Mouse (Mus musculus) midbrain, embryonic 10.5 days (tissue): ENCODE results near the gene Pstk. TPM values are rescaled to one million over a fixed set of nuclear protein-coding genes. Genes with fewer than 3 reads are reported as not detected.
A peak's percentile ranks its signal among the peaks of the same experiment; 100 is the strongest.

Source experiments
- DNase-seq: peaks from one replicate; pipeline ENCODE4 v3.0.0-alpha.2; 2017; ENCODE audit warnings: low spot score
- H3K27ac ChIP-seq: fragments of 300-500 bp; sonication (generic); replicated peaks from 2 replicates; pipeline ENCODE4 v1.5.1; 2016; ENCODE audit warnings: mild to moderate bottlenecking
- H3K27me3 ChIP-seq: fragments of 300-500 bp; sonication (generic); 2 replicates; pipeline ENCODE4 v1.6.1; 2016; ENCODE audit warnings: low read depth, mild to moderate bottlenecking; ENCODE audit not compliant: poor library complexity, severe bottlenecking
- H3K36me3 ChIP-seq: fragments of 300-500 bp; sonication (generic); 2 replicates; pipeline ENCODE4 v1.6.1; 2016; ENCODE audit warnings: mild to moderate bottlenecking, moderate library complexity
- H3K4me1 ChIP-seq: fragments of 300-500 bp; sonication (generic); 2 replicates; pipeline ENCODE4 v1.6.1; 2016
- H3K4me3 ChIP-seq: fragments of 300-500 bp; sonication (generic); 2 replicates; pipeline ENCODE4 v1.5.1; 2016; ENCODE audit warnings: mild to moderate bottlenecking, moderate library complexity
- H3K9me3 ChIP-seq: fragments of 300-500 bp; sonication (generic); replicated peaks from 2 replicates; pipeline ENCODE4 v1.6.1; 2016; ENCODE audit warnings: mild to moderate bottlenecking
- WGBS: fragments of 180-500 bp; shearing (Covaris S2); methylation state at CpG from one replicate; pipeline ENCODE4 v1.1.7; 2016; 5-methylcytosine and 5-hydroxymethylcytosine counted together
- polyA plus RNA-seq: library from polyadenylated mRNA; unstranded; fragments of >200 nt; fragmentation: Nextera tagmentation; extraction: Ambion mirVana; gene quantifications from 2 replicates; pipeline ENCODE4 v1.2.1, GENCODE M21; 2016

The Pstk gene
- polyA plus RNA-seq = 71.7 and 76.0 TPM in 2 replicates

- DNase-seq = peak; percentile 91
- peak within 1 kb of the TSS; percentile 73 for H3K4me3 ChIP-seq
- H3K27me3 ChIP-seq = no peaks in the 10 kb centered on the region
- no peaks in the 10 kb centered on the region for H3K9me3 ChIP-seq
- WGBS = 5% methylated on average over 47 of the region's 47 CpGs
- peaks cover 20% of the 10 kb centered on the region for H3K4me1 ChIP-seq
- peaks cover 12% of the 10 kb centered on the region for H3K36me3 ChIP-seq
- H3K27ac ChIP-seq = peak within 1 kb of the TSS; percentile 95
Measured at GRCm38 (mm10) chr7:131370648-131371469, at the start of gene Pstk. Gene Pstk (plus strand): TSS chr7:131371141.

GRCm38 (mm10) chr7:131322192-131322591, 48.7 kb upstream of the Pstk start, which contains the start of gene Cuzd1:
Gene Cuzd1 (minus strand): TSS chr7:131322292.
- no peak within 1 kb of the TSS for H3K27ac ChIP-seq
- no peaks in the 10 kb centered on the region for H3K36me3 ChIP-seq
- no peak within 1 kb of the TSS for H3K4me3 ChIP-seq
- H3K9me3 ChIP-seq = no peaks in the 10 kb centered on the region
- 84% methylated on average over 2 of the region's 2 CpGs for WGBS
- H3K27me3 ChIP-seq = no peaks in the 10 kb centered on the region
- DNase-seq = no peak
- no peaks in the 10 kb centered on the region for H3K4me1 ChIP-seq

- no peaks in the 10 kb centered on the region for H3K9me3 ChIP-seq
- H3K36me3 ChIP-seq = no peaks in the 10 kb centered on the region
- no peak overlapping the region for H3K4me3 ChIP-seq
- no peak overlapping the region for H3K27ac ChIP-seq
- H3K27me3 ChIP-seq = no peaks in the 10 kb centered on the region
- DNase-seq = no peak
- WGBS = 86% methylated on average over 5 of the region's 5 CpGs
- H3K4me1 ChIP-seq = no peaks in the 10 kb centered on the region
Measured at GRCm38 (mm10) chr7:131327054-131327453, 43.9 kb upstream of the Pstk start.

GRCm38 (mm10) chr7:131329416-131329815, 41.5 kb upstream of the Pstk start, which contains the start of gene Fam24b:
Gene Fam24b (minus strand): TSS chr7:131329516.
- H3K27me3 ChIP-seq = no peaks in the 10 kb centered on the region
- 91% methylated on average over 5 of the region's 5 CpGs for WGBS
- no peak for DNase-seq
- H3K27ac ChIP-seq = no peak within 1 kb of the TSS
- H3K4me3 ChIP-seq = no peak within 1 kb of the TSS
- H3K4me1 ChIP-seq = no peaks in the 10 kb centered on the region
- H3K9me3 ChIP-seq = no peaks in the 10 kb centered on the region
- no peaks in the 10 kb centered on the region for H3K36me3 ChIP-seq

- no peaks in the 10 kb centered on the region for H3K9me3 ChIP-seq
- no peak for DNase-seq
Measured at GRCm38 (mm10) chr7:131331688-131332087, 39.3 kb upstream of the Pstk start.

GRCm38 (mm10) chr7:131333564-131333963, 37.4 kb upstream of the Pstk start, which contains the start of gene Fam24a:
Gene Fam24a (plus strand): TSS chr7:131333864.
- no peak for DNase-seq
- Histone ChIP-seq H3K27me3 (no peaks in the 10 kb centered on the region), H3K27ac (no peak within 1 kb of the TSS), H3K9me3 (no peaks in the 10 kb centered on the region), H3K36me3 (no peaks in the 10 kb centered on the region), H3K4me3 (no peak within 1 kb of the TSS), H3K4me1 (peaks cover 7% of the 10 kb centered on the region; the same call in 1 of the 2 replicates)
- 58% methylated on average over 1 of the region's 1 CpGs for WGBS

More at GRCm38 (mm10) chr7:131331688-131332087, 39.3 kb upstream of the Pstk start:
- Histone ChIP-seq H3K27ac (no peak overlapping the region), H3K4me1 (no peaks in the 10 kb centered on the region), H3K36me3 (no peaks in the 10 kb centered on the region), H3K27me3 (no peaks in the 10 kb centered on the region), H3K4me3 (no peak overlapping the region)
- WGBS = 87% methylated on average over 2 of the region's 2 CpGs

GRCm38 (mm10) chr7:131337502-131338068, 33.4 kb upstream of the Pstk start:
- Histone ChIP-seq H3K9me3 (no peaks in the 10 kb centered on the region), H3K27me3 (no peaks in the 10 kb centered on the region), H3K27ac (peak overlapping the region; percentile 65), H3K4me1 (peaks cover 7% of the 10 kb centered on the region; the same call in 1 of the 2 replicates), H3K36me3 (peaks cover 35% of the 10 kb centered on the region), H3K4me3 (no peak overlapping the region)
- WGBS = 67% methylated on average over 8 of the region's 8 CpGs
- no peak for DNase-seq

GRCm38 (mm10) chr7:131345856-131346541, 24.9 kb upstream of the Pstk start:
- Histone ChIP-seq H3K27me3 (no peaks in the 10 kb centered on the region), H3K36me3 (peaks cover 93% of the 10 kb centered on the region), H3K4me3 (no peak overlapping the region), H3K9me3 (no peaks in the 10 kb centered on the region), H3K27ac (no peak overlapping the region), H3K4me1 (no peaks in the 10 kb centered on the region)
- DNase-seq = no peak
- WGBS = 85% methylated on average over 7 of the region's 7 CpGs

GRCm38 (mm10) chr7:131356105-131356504, 14.8 kb upstream of the Pstk start:
- no peaks in the 10 kb centered on the region for H3K9me3 ChIP-seq
- no peak overlapping the region for H3K27ac ChIP-seq
- H3K4me1 ChIP-seq = peaks cover 3% of the 10 kb centered on the region
- 96% methylated on average over 13 of the region's 13 CpGs for WGBS
- H3K4me3 ChIP-seq = no peak overlapping the region
- no peaks in the 10 kb centered on the region for H3K27me3 ChIP-seq
- no peak for DNase-seq
- peaks cover 93% of the 10 kb centered on the region for H3K36me3 ChIP-seq

GRCm38 (mm10) chr7:131362269-131362614, 8.7 kb upstream of the Pstk start:
- peaks cover 7% of the 10 kb centered on the region; the same call in 1 of the 2 replicates for H3K27me3 ChIP-seq
- no peak for DNase-seq
- peak overlapping the region; percentile 94 for H3K27ac ChIP-seq
- H3K4me1 ChIP-seq = peaks cover 22% of the 10 kb centered on the region
- peaks cover 38% of the 10 kb centered on the region for H3K36me3 ChIP-seq
- H3K4me3 ChIP-seq = peak overlapping the region; percentile 89
- H3K9me3 ChIP-seq = no peaks in the 10 kb centered on the region
- under 1% methylated on average over 35 of the region's 35 CpGs for WGBS

GRCm38 (mm10) chr7:131362615-131363300, 8.2 kb upstream of the Pstk start, which contains the start of gene 2310057M21Rik:
Gene 2310057M21Rik (minus strand): TSS chr7:131362759.
- H3K4me1 ChIP-seq = peaks cover 22% of the 10 kb centered on the region
- peak; percentile 95 for DNase-seq
- peaks cover 7% of the 10 kb centered on the region; the same call in 1 of the 2 replicates for H3K27me3 ChIP-seq
- H3K4me3 ChIP-seq = peak within 1 kb of the TSS; percentile 89
- WGBS = under 1% methylated on average over 55 of the region's 55 CpGs
- H3K9me3 ChIP-seq = no peaks in the 10 kb centered on the region
- H3K36me3 ChIP-seq = peaks cover 33% of the 10 kb centered on the region
- peak within 1 kb of the TSS; percentile 94 for H3K27ac ChIP-seq

- H3K27ac ChIP-seq = no peak overlapping the region
- H3K4me1 ChIP-seq = peaks cover 22% of the 10 kb centered on the region
- no peaks in the 10 kb centered on the region for H3K9me3 ChIP-seq
- H3K27me3 ChIP-seq = peaks cover 7% of the 10 kb centered on the region; the same call in 1 of the 2 replicates
- peaks cover 19% of the 10 kb centered on the region for H3K36me3 ChIP-seq
- no peak for DNase-seq
- no peak overlapping the region for H3K4me3 ChIP-seq
- 94% methylated on average over 8 of the region's 8 CpGs for WGBS
Measured at GRCm38 (mm10) chr7:131364131-131364530, 6.8 kb upstream of the Pstk start.
